Mouse (Mus musculus) stomach, embryonic 16.5 days (tissue): Measurements from ENCODE around the gene Magi1. TPM values are rescaled to one million over a fixed set of nuclear protein-coding genes. Genes with fewer than 3 reads are reported as not detected.
"Not testable (repeated sequence)": the region's sequence is repeated elsewhere in the genome, so short reads cannot be mapped to it uniquely, and the experiment has no call there.

ENCODE experiments used
- ATAC-seq: fragments of 200-750 bp; cut with Nextera tagmentation; 2 replicates; pipeline ENCODE4 v1.8.0; 2017; ENCODE audit warnings: moderate number of reproducible peaks, moderate TSS enrichment; ENCODE audit not compliant: insufficient read depth, low FRiP score
- H3K27ac ChIP-seq: fragments of 300-500 bp; sonication (generic); 2 replicates; pipeline ENCODE4 v1.5.1; 2014; ENCODE audit warnings: low read length
- H3K27me3 ChIP-seq: fragments of 300-500 bp; sonication (generic); 2 replicates; pipeline ENCODE4 v1.6.1; 2014; ENCODE audit warnings: low read length, control low read depth, mixed read lengths; ENCODE audit not compliant: control insufficient read depth, insufficient read depth
- H3K36me3 ChIP-seq: fragments of 300-500 bp; sonication (generic); 2 replicates; pipeline ENCODE4 v1.6.1; 2014; ENCODE audit warnings: low read length; ENCODE audit not compliant: control insufficient read depth, insufficient read depth
- H3K4me1 ChIP-seq: fragments of 300-500 bp; sonication (generic); 2 replicates; pipeline ENCODE4 v1.6.1; 2014; ENCODE audit warnings: low read length, control low read depth, mixed read lengths; ENCODE audit not compliant: control insufficient read depth, insufficient read depth
- H3K4me2 ChIP-seq: fragments of 300-500 bp; sonication (generic); 2 replicates; pipeline ENCODE4 v1.6.1; 2014; ENCODE audit warnings: low read depth, low read length, mixed read lengths
- H3K4me3 ChIP-seq: fragments of 300-500 bp; sonication (generic); replicated peaks from 2 replicates; pipeline ENCODE4 v1.5.1; 2014; ENCODE audit warnings: mild to moderate bottlenecking, low read length
- H3K9ac ChIP-seq: fragments of 300-500 bp; sonication (generic); 2 replicates; pipeline ENCODE4 v1.6.1; 2014; ENCODE audit warnings: low read length
- H3K9me3 ChIP-seq: fragments of 300-500 bp; sonication (generic); replicated peaks from 2 replicates; pipeline ENCODE4 v1.6.1; 2016; ENCODE audit warnings: low read length, control low read depth; ENCODE audit not compliant: control insufficient read depth
- WGBS: fragments of 180-500 bp; shearing (Covaris S2); extraction: QIAGEN DNeasy Blood & Tissue Kit; methylation state at CpG from one replicate; pipeline ENCODE4 v1.1.7; 2014; 5-methylcytosine and 5-hydroxymethylcytosine counted together
- polyA plus RNA-seq: library from polyadenylated mRNA; unstranded; fragments of >200 nt; fragmentation: Nextera tagmentation; extraction: Ambion mirVana; gene quantifications from 2 replicates; pipeline ENCODE4 v1.2.1, GENCODE M21; 2015

The Magi1 gene
- polyA plus RNA-seq, 1 experiment from 2014 or later = 8.7 TPM

- Histone ChIP-seq H3K27ac (no peak overlapping the region), H3K9me3 (no peaks in the 10 kb centered on the region), H3K9ac (no peak overlapping the region), H3K4me2 (no peak overlapping the region), H3K4me1 (no peaks in the 10 kb centered on the region), H3K4me3 (no peak overlapping the region), H3K27me3 (no peaks in the 10 kb centered on the region), H3K36me3 (no peaks in the 10 kb centered on the region)
- no peak for ATAC-seq
- 20% methylated on average over 13 of the region's 13 CpGs for WGBS
These were observed 626.3 kb downstream of the Magi1 start for GRCm38 (mm10) chr6:93657187-93657974.

- no peak overlapping the region for H3K4me2 ChIP-seq
- 65% methylated on average over 8 of the region's 8 CpGs for WGBS
- ATAC-seq = no peak; the same call in 1 of the 2 replicates
These were observed 635.0 kb downstream of the Magi1 start for GRCm38 (mm10) chr6:93648581-93649230.

GRCm38 (mm10) chr6:93629735-93630291, 653.9 kb downstream of the Magi1 start:
- 71% methylated on average over 5 of the region's 5 CpGs for WGBS
- ATAC-seq = not testable (repeated sequence)

More at GRCm38 (mm10) chr6:93648581-93649230, 635.0 kb downstream of the Magi1 start:
- no peaks in the 10 kb centered on the region for H3K4me1 ChIP-seq
- no peaks in the 10 kb centered on the region for H3K36me3 ChIP-seq
- H3K27ac ChIP-seq = no peak overlapping the region
- H3K9me3 ChIP-seq = no peaks in the 10 kb centered on the region
- no peak overlapping the region for H3K4me3 ChIP-seq
- H3K27me3 ChIP-seq = no peaks in the 10 kb centered on the region
- no peak overlapping the region for H3K9ac ChIP-seq

GRCm38 (mm10) chr6:93627200-93627599, 656.5 kb downstream of the Magi1 start:
- no peak overlapping the region for H3K4me2 ChIP-seq
- H3K36me3 ChIP-seq = no peaks in the 10 kb centered on the region
- H3K9me3 ChIP-seq = no peaks in the 10 kb centered on the region
- H3K27ac ChIP-seq = no peak overlapping the region
- no peak for ATAC-seq
- no peak overlapping the region for H3K9ac ChIP-seq
- 83% methylated on average over 5 of the region's 5 CpGs for WGBS
- H3K27me3 ChIP-seq = no peaks in the 10 kb centered on the region
- H3K4me1 ChIP-seq = no peaks in the 10 kb centered on the region
- no peak overlapping the region for H3K4me3 ChIP-seq

More at GRCm38 (mm10) chr6:93629735-93630291, 653.9 kb downstream of the Magi1 start:
- not testable (repeated sequence) for H3K36me3 ChIP-seq, H3K4me2 ChIP-seq, H3K27ac ChIP-seq, H3K9ac ChIP-seq, H3K4me3 ChIP-seq, H3K4me1 ChIP-seq, H3K9me3 ChIP-seq, H3K27me3 ChIP-seq

Other genes with a start within 250 kb of the Magi1 start
- 7.8 and 8.2 TPM in 2 replicates for gene Slc25a26, start 216.4 kb upstream of the Magi1 start, polyA plus RNA-seq